Mouse (Mus musculus): ENCODE data around the gene Rgs8.

Rgs8 gene

DNA sequence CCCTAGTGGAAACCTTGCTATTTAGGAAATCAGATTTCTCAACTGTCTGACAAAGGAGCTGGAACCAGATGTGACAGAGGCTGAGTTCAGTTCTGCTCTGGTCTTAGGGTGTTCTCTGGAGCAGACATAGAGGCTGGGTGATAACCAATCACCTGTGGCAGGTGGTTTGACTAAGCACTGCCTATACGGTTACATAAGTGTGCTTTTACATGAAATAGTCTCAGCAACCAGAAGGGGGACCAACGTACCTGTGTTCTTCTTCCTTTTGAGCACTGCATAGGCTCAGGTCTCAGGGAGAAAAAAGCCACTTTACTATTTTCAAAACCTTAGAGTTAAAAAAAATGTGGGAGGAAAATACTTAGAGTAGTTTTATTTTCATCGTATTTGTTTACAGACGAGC is 22.8 kb downstream of the Rgs8 start:
- DNase-seq (ENCODE audit: low spot score in 2 of 2), result no peak

DNA sequence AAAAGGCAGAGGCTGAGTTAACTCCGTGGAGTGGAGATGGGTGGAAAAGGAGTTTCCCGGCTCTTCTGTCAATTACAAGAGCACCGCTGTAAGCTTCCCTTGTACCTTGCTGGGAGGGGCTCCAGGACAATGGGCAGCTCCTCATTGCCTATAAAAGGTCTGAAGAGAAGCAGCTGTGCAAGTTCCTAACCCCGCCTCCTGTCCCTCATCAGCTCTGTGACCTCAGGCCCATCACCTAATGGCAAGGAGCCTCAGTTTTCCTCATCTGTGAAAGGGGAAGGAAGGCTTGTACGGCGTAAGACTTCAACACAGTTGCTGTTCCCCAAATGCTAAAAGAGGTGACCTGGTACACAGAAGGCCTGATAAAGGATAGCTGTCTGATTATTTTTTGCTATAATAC is 24.8 kb downstream of the Rgs8 start:
- DNase-seq (ENCODE audit: low spot score in 2 of 2), result no peak

DNA sequence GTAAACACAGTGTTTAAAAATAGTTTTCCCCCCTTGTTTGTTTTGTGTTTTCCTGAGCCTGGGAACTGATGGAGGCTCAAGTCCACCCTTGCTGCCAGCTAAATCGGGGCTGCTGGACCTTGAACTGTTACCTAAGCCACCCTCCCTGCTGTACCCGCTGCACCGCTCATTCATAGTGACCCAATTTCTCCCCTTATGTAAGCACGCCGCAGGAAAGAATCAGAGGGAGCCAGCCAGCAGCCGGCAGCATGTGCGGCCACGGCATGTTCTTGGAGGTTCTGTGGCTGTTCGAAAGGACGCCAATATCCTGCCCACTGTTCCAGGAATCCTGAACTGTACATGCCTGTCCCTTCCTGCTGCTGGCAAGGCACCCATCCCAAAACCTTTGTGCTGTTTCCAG is 26.3 kb downstream of the Rgs8 start:
- DNase-seq (ENCODE audit: low spot score in 2 of 2), result no peak

DNA sequence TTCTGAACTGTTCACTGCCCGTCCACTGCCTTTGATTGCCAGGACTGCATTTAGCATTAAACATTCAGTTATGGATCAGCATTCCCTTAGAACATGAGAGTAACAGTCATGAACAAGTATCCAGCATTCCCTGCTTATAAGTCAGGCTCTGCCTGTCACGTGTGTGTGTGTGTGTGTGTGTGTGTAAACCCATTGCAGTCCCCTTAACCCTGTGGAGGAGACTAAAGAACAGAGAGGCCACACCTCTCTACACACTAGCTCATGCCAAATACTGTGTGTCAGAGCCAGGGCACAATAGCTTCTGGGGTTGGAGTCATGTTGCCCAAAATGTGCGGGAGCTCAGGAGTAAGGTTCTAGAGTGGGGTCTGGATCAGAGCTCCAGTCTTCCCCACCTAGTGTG is 26.8 kb downstream of the Rgs8 start:
- DNase-seq (ENCODE audit: low spot score in 2 of 2), result no peak

DNA sequence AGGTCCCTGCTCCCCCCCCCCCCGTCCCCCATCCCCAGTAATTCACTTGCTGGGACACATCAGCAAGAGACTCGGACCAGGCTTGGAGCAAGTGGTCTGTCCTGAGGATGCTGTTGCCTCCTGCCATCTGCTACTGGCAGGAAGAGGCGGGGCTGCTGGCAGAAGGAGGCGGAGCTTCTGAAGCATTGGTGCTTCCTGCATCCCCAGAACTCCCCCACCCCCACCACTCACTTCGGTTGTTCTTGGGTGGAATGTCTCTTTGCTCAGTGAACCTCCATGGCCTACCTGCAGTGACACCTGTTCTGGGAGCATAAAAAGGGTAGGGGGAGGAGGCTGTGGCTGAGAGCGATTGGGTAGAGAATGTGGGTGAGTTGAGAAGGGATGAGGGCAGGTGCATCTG is 27.5 kb downstream of the Rgs8 start:
- DNase-seq (ENCODE audit: low spot score in 2 of 2), result no peak

DNA sequence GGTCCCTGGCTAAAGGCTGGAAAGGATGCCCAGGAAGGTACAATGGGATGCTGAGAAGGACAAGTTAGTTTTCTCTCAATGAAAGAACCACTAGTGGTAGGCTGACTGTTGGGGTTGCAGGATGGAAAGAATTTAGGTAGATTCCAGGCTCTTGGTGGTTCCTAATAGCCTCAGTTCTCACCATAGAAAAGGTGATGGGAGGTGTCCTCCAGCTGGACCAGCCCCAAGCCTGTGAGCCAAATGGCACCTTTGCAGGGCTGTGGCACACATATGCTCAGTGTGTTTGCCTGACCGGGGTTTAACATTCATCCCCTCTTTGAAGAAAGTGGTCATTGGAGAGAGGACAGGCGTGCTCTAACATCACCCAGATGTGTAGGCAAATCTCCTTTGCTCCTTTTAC is 28.2 kb downstream of the Rgs8 start:
- no peak for DNase-seq (ENCODE audit: low spot score in 2 of 2)

DNA sequence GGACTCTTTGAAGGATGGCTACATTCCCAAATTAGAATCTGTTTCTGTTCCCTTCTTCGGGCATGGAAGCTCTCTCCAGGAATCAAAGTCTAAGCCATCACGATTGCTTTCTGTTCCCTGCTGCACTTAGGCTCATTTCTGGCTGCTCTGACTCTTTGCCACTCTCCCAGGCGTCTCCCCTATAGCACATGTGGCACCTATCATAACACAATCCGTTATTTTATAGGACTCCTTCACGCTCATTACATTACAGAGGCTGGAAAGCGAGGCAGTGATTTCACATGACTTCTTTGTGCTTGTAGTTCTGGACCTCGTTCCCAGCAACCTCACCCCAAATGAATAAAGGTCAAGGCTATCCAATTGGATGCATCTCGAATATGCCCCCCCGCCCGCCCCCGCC is 30.4 kb downstream of the Rgs8 start:
- no peak for DNase-seq (ENCODE audit: low spot score in 2 of 2)

DNA sequence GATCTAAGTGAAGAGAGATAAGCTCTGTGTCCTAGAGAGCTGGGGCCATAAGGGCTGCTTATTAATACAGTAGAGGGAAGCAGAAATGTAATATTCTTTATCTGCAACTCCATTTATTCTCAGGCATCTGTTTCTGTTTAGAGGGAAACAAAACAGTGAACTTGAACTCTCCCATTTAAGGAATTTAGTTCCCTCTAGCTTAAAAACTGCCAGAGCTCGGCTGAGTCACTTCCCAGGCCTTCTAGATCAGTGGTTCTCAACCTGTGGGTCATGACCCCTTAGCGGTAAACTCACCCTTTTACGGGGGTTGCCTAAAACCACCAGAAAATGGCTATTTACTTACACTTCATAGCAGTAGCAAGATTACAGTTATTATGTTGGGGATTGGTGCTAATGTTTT is 32.8 kb downstream of the Rgs8 start:
- no peak for DNase-seq (ENCODE audit: low spot score in 2 of 2)

DNA sequence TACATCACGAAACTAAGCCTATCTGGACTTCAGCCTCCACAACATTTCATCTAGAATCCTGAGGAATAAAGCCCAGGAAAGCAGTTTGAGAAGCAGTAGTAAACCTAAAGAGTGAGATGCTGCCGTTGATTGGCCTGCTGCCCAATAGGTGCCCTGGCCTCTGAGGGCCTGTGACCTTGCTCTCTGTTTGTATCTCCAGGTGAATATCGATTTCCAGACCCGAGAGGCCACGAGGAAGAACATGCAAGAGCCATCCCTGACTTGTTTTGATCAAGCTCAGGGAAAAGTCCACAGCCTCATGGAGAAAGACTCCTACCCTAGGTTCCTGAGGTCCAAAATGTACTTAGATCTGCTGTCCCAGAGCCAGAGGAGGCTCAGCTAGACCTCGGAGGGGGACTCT is 39.7 kb downstream of the Rgs8 start:
- no peak for DNase-seq (ENCODE audit: low spot score in 2 of 2)

DNA sequence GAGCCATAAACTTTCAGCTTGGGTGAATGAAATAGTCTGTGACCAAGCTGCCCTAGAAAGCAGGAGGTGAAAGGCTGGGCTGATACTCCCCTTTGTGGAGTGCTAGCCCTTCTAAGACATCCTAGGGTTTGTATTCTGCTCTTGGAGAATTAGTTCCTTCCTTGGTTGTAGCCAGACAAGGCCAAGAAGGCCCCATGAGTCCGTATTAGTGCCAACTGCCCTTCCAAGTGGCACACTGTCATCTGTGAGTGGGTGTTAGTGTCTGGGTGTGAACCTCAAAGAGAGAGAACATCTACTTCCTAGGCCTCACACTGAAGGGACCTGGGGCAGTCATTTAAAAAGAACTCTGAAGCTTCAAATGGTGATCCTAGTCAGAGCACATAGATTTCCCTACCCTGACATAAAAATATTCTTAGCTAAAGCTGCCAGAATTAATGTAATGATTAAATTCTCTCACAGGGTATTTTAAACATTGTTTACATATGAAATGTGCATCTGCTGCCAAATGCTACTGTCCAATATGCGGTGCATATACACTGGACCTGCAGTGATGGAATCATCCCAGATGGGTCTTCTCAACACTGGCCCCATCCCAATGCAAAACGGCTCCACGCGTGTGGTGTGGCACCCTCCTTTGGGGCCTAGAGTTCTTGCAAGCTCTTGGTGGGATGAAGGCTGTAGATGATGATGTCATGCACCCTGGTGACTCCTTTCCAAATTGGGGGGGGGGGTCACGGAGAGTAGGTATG is 41.7 kb downstream of the Rgs8 start:
- DNase-seq (ENCODE audit: low spot score in 2 of 2), result no peak

DNA sequence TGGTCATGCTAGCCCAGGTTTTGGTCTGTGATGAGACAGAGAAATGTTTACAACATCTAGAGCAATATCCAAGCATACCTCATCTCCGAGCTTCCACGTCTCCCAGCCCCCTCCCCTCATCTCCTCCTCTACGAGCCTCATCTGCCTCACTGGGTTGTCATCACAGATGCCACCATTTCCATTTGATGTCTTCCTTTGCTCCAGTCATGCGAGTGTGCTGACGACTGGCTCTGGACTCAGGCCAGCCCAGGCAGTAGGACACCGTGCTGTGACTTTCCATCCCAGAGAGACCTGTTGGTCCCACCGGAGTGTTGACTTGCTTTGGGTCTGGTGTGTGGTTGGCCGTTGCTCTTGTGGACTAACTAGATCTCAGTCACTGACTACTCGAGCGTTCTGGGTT is 42.6 kb downstream of the Rgs8 start:
- DNase-seq (ENCODE audit: low spot score in 2 of 2), result no peak

DNA sequence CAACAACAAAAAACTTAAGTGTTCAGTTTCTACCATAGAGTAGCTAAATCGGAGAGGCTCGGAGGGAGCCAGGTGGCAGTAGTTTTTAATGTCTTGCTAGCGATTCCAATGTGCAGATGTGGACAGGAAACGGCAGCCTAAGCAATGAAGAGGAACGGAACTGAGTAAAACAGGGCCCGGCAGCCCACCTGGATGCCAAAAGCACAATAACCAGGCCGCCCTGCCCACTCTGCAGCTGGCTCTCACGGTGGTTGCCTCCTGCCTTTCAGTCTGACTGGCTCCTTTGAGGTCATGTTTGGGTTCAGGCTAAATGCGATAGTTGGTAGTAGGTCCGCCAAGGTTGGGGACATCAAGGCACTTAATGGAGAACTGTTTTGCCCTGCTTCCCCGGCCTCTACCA is 43.3 kb downstream of the Rgs8 start:
- peak in 1 of 2 experiments; percentile 33 for DNase-seq (ENCODE audit: low spot score in 2 of 2)

DNA sequence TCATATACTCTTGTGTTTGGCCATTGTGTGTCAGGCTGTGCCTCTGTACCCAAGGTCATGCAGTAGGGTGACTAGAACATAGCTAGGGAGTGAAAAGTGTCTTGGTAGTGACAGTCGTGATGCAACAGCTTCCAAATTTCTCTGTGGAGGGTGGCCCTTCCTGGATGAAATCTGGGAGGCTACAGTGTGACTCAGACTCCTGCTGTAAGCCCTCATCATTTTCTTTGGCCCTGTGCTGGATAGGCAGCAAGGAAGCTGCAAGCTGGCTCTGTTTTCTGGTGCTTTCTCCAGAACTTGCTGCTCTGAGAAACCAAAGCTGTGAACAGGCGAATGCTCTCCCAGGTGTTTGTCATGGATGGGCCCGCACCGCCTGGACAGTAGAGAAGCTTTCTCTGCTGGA is 43.7 kb downstream of the Rgs8 start:
- no peak for DNase-seq (ENCODE audit: low spot score in 2 of 2)

DNA sequence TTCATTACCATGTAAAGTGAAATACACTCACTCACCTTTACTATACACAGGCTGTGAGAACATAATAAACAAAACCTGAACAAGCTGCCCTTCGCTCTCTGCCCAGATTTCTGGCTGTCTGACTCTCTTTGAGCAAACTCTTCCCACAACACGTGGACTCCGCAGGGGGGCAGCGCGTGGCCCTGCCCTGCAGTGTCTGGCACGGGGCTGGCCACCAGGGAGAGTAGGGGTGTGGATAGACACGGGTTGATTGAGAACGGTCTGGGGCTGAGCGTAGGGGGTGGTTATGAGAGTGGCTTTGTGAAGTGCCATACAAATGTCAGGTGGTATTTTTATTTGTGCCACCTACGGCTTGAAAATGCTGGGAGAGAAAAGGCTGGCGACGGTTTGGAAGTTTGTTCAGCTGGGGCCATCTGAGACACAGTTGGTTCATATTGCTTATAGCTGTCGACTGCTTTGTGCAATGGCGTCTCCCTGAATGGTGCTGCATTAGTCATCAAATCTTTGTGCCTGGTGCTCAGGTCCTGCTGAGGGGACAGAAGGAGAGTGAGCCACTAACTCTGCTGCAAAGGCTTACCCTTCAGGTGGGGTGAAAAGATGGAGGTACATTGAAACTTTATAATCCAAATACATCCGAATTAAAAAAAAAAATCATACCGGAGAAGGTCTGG is 44.9 kb downstream of the Rgs8 start:
- no peak for DNase-seq (ENCODE audit: low spot score in 2 of 2)

DNA sequence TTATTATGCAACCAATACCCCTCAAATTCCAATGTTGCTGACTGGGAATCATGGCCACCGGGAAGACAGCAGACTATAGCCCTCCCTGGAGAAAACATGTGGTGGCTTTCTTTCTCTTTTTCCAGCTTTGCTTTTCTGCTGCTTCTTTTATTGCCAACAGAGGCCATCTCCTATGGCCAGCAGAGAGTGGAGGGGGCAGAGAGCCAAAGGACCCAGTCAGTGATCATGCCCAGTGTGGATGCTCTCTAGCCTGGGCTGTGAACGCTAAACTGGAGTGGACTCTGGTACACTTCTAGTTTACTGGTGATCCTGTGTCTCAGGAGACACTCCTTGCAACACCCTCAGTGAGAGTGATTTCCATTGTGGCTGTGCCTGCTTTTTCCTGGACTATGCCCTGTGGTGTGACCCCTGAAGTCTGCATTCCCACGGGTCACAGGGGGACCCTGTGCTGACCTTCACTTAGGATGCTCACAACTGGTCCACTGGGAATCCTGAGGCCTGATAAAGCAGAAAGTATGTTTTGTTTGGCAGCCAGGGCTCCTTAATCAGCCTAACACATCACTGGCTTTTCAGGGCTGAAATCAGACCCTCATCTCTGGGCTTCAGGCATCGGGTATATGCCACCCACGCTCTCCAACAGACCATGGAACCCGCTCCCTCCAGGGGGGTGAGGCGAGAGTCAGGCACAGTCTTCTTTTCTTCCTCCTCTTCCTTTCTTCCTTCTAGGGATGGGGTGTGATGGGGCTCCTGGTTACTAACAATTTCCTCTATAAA is 45.7 kb downstream of the Rgs8 start:
- DNase-seq (ENCODE audit: low spot score in 2 of 2), result no peak

DNA sequence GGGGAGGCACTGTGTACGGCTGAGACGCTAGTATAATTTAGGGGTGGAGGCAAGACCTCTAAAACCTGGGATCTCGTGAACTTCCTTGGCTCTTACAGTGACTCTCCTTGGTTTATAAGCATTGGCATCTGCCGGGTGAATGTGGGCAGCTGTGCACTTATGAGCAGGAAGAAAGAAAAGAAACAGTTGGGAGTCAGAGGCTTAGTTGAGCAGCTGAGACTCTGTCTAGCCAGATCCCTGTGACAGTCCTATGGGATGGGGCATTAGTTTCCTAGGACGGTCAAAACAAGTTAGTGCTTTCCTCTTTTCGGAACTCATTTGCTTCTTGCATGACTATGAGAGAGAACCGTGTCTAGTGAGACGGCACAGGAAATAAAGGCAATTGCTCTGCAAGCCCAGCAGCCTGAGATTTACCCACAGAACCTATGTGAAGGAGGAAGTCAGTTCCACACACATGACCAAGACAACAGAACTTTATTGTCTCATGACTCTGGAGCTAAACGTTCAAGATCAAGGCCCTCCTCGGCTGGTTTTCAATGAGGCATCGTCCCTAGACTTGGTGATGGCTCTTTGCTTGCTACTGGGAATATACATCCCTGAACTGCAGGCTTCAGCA is 47.7 kb downstream of the Rgs8 start:
- DNase-seq (ENCODE audit: low spot score in 2 of 2), result no peak

DNA sequence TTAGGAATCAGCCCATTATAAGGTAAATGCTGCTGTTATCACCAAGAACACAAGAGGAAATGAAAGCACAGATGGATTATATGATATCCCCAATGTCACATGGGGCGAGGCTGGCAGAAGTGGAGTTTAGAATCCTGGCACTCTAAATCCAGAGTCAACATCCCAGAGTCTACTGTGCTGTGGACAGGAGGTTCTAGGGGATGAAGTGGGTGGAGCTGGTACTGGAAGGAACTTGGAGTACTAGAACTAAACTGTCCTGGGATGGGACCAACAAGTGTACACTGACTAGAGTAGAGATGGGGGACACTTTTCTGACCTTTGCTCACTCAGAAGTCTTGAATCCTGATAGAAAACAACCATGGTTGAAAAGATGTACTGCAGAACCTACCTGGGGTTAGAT is 48.6 kb downstream of the Rgs8 start:
- no peak for DNase-seq (ENCODE audit: low spot score in 2 of 2)

DNA sequence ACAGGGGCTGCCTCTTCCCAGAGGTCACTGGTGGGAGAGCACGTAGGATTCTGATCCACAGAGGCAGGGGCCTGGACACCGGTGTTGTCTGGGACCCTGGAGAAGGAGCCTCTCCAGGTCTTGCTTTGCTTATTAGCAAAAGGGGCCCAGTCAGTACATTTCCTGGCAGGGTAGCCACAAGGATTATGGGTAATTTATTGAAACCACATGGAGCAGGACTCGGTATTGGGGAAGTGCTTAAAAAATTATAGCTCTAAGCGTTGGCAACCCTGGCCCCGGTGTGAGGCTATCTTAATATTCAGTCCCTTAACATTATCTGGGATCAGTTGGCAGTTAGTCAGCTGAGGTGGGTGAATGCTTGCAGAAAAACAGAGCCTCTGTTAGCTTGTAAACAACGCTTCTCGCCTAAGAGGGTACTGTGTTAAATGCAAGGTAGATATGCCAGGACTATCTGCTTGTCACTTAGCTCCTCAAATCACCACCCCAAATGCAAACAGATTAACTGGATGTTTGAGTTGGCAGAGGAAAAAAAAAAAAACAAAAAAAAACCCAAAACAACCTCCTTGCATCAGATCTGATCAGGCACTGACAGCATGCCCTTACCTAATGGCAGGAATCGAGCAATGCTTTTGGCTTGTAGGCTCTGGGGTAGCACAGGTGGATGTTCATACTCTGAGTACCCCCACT is 49.5 kb downstream of the Rgs8 start:
- no peak for DNase-seq (ENCODE audit: low spot score in 2 of 2)

DNA sequence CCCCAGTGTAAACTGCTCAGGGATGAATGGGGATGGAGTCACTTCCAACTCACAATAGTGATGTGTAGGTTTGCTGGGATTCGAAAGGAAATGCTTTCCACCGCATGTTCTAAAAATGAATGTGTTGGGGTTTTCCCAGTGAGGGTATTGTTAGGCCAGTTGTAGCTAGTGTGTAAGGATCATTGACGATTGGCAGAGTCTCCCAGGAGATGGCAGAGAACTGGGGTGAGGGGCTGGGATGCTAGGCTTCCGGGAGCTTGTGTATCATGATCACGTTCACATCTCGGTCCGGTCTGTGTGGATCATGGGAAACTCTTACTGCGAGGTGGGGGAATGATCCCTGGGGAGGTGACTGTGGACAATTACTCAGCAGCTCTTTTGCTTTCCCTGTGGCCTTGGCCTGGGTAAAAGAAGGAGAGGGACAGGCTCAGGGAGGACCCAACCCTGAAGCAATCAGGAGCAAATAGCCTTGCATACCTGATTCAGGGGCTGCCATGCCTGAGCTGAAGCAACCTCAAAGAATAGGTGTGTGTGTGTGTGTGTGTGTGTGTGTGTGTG is 50.1 kb downstream of the Rgs8 start:
- DNase-seq (ENCODE audit: low spot score in 2 of 2), result no peak

DNA sequence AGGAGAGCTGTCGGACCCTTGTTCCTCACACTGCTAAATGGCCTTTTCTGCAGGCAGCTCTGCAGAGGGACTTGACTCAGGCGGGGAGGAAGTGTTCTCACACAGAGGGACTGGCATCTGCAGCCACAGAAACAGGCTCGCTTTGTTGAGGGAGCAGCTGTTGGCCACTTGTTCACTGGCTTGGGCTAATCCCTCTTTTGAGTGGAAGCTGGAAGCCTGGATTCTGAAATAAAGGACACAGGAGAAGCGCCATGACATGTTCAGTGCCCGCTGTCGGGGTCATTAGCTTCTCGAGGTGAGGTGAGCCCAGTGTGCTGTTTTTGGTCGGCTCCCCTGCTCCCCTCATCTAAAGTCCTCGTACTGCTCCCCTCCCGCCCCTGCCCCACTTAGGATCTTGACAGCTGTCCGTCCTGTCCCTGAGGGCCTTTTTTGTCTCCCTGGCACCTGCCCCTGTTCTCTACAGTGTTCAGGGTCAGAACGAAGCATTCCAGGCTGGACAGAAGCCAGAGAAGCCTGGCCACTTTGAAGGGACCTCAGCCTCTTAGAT is 50.7 kb downstream of the Rgs8 start:
- no peak for DNase-seq (ENCODE audit: low spot score in 2 of 2)

DNA sequence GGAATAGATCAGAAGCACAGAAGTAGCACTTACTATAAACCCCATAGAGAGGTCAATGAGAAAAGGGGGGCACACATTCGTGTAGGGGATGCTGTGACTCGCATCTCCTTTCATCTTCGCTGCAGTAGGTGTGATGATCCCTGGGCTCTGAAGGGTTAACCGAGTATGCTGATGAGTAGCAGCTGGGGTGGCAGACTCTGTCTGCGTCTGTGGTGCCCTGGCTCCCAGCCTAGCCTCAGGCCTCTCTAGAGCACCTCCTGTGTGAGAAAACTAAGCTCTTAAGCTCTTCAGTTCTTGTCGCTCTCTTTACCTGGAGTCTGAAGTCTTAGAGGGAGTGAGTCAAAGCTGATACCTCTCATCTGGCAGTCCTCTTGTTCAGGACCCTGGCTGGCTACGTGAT is 51.3 kb downstream of the Rgs8 start:
- DNase-seq (ENCODE audit: low spot score in 2 of 2), result no peak

Measured in spleen, postnatal 4 days (tissue).